Mouse (Mus musculus): Measurements from ENCODE around the gene Zfp949.
A peak's percentile ranks its signal among the peaks of the same experiment; 100 is the strongest.

Zfp949 gene

GRCm38 (mm10) chr9:88547851-88548613 is at the start of gene Zfp949:
Zfp949 (plus strand) TSS chr9:88548020.
- peak; percentile 89 for DNase-seq (ENCODE audit: low read depth, low spot score)

GRCm38 (mm10) chr9:88500112-88500511 is 47.7 kb upstream of the Zfp949 start:
- no peak for DNase-seq (ENCODE audit: low read depth, low spot score)

DNA sequence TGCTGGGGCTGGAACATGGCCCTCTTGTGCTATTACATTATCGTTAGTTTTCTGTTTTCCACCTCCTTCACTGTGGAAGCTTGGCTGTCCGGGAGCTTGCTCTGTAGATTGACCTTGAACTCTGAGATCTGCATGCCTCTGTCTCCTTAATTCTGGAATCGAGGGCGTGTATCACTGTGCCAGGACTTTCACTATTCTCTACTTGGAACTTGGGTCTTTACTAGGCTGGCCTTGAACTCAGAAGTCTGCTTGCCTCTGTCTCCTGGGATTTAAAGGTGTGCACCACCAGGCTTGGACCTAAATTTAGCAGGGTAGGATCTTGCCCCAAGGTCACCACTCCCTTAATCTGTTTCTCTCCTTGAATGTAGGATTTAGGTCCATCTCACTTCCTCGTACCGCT is 46.0 kb upstream of the Zfp949 start:
- no peak for DNase-seq (ENCODE audit: low read depth, low spot score)

DNA sequence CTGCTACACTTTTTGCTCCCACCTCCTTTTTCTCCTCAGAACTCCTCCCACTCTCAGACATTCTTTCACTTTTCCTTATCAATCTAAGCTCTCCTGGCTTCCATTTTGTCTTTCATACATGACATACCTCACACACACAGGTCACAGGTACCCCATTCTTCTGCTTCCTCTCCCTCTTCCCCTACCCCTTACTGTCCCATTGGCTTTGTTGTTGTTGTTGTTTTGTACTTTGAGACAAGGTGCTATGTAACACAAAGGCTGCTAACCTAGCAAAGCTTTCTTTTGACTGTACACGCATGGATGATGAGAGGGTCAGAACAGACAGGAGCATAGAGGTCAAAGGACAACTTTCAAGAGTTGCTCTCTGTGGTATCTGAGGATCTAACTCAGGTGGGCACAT is 32.3 kb upstream of the Zfp949 start:
- DNase-seq (ENCODE audit: low read depth, low spot score), result no peak

- peak; percentile 57 for DNase-seq (ENCODE audit: low read depth, low spot score)
Measured at GRCm38 (mm10) chr9:88516361-88516995, 31.3 kb upstream of the Zfp949 start.

GRCm38 (mm10) chr9:88519390-88520121 is 28.3 kb upstream of the Zfp949 start:
- DNase-seq (ENCODE audit: low read depth, low spot score), result no peak

DNA sequence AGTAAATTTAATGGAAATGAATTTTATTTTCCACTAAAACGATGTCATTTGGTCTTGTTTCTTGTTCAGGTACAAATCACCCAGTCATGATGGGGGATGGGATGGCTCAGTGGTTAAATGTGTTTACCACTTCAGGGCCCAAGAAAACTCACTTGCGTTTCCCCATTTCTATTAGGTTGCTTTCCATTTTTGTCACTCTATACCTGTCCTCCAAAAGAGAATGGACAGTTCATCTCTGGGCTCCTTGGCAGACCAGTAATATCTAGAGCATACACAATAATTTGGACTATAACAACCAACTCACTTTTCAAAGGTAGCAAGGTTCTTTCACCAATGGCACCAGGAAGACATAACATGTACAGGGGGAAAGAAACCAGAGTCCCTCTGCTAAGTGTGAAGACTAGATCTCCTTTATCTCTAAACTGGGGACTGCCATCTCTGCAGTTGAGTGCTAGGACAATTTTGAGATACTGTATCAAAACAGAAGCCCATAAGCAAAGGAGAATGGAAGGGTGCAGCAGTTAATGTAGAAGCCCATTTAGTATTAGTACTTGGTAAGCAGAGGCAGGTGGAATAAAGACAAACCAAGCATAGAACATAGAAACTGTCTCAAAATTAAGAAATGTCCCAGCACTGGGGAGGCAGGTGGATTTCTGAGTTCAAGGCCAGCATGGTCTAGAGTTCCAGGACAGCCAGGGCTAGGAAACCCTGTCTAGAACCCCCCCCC is 27.5 kb upstream of the Zfp949 start:
- DNase-seq (ENCODE audit: low read depth, low spot score), result peak; percentile 25

- DNase-seq (ENCODE audit: low read depth, low spot score), result no peak
Measured at GRCm38 (mm10) chr9:88520849-88521483, 26.9 kb upstream of the Zfp949 start.

DNA sequence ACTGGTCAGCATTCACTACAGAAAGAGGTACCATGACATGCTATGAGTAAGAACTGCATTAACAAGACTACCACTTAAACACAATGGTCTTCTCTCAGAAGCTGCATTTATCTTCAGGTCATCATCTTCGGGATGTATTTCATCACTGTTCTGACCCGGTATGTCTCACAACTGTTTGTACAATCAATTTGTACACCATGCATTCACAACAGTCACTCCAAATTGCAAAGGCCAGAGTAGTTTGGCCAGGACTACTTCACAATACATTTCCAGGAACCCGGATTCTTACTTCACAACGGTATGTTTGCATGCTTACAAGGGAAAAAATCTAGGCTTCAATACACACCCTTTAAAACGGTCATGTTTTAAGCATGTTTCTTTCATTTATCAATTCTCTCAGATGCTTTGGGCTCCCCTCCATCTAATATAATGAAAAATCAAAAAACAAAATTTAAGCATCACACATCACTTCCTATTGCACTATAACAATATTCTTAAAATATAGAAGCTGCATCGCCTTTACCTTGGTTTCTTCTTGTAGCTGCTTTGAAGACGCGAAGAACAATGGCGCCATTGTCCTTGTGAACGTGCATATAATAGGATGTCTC is 25.8 kb upstream of the Zfp949 start:
- DNase-seq (ENCODE audit: low read depth, low spot score), result no peak

DNA sequence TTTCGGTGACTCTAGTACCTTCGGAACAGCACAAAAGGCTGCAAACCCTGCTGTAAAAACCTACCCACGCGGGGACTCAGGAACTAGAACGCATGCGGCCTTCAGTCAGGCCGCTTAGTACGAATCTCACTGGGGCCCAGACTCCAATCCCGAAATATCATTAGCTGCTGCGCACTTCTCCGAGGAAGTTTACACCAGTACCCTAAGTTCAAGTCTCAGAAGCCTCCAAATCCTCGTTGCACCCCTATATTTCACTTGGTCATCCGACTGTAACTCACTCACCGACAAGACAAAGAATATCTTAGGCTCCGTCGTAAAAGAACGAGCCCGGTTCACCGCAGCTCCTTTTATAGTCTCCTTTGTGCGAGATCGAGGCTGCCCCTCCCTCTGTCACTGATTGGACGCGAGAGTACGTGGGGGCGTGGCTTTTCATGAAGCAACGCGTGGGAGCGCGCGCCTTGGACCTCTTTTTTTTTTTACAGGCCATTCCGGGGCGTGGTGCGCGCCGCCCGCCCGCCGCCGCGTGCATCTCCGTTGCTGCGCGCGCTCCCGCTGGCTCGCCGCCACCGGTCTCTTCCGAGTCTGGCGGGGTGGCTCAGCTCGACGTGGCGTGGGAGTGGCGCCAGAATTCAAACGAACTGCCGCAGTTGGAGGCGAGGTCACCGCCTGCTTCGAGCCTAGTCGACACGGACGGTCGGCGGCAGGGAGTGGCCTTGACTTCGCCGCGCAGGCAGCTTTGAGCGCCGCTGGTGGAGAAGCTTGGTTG is 25.1 kb upstream of the Zfp949 start:
- peak; percentile 99 for DNase-seq (ENCODE audit: low read depth, low spot score)

DNA sequence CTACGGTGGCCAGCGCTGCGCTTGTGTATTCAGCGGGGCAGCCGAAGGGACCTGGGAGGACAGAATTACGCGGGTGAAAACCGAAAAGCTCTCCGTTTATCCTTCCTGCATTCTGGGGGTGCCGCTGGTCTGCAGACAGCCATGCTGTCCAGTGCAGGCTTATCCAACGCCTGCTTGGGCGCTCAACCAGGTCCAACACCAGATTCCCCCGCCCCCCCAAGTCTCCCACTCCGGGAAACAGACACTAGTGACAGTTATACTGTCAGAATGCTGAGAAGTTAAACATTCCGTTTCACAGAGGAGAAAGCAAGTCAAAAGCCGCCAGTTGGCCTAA is 24.5 kb upstream of the Zfp949 start:
- no peak for DNase-seq (ENCODE audit: low read depth, low spot score)

DNA sequence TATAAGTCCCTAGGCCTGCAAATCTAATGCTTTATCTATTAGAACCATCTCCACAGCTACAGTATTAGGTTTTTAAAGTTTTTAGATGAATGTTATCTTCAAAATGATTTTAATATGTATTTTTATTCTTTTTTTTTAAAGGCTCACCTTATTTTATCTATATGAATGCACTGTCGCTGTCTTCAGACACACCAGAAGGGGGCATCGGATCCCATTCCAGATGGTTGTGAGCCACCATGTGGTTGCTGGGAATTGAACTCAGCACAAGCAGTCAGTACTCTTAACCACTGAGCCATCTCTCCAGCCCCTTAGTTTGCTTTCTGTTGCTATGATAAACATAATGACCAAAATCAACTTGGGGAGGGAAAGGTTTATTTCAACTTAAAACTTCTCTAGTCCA is 23.5 kb upstream of the Zfp949 start:
- no peak for DNase-seq (ENCODE audit: low read depth, low spot score)

GRCm38 (mm10) chr9:88524796-88525195 is 23.0 kb upstream of the Zfp949 start:
- no peak for DNase-seq (ENCODE audit: low read depth, low spot score)

- no peak for DNase-seq (ENCODE audit: low read depth, low spot score)
Measured at GRCm38 (mm10) chr9:88525341-88525740, 22.5 kb upstream of the Zfp949 start.

DNA sequence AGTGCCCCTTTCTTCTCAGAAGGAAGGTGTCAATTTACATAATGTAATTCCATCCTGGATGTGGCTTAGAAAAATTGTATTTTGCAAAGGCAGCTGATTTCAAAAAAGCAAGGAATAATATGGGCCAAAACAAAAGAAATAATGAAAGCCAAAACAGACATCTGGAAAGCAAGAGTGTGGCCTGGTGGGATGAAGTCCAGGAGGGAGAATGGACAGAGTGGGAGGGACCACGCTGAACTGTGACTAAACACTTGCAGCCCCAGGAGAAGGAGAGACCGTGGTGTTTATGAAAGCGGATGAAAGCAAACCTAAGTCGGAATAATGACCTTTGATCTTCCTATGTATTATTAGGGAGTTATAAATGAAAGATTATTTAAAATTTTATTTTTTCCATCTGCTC is 19.9 kb upstream of the Zfp949 start:
- no peak for DNase-seq (ENCODE audit: low read depth, low spot score)

DNA sequence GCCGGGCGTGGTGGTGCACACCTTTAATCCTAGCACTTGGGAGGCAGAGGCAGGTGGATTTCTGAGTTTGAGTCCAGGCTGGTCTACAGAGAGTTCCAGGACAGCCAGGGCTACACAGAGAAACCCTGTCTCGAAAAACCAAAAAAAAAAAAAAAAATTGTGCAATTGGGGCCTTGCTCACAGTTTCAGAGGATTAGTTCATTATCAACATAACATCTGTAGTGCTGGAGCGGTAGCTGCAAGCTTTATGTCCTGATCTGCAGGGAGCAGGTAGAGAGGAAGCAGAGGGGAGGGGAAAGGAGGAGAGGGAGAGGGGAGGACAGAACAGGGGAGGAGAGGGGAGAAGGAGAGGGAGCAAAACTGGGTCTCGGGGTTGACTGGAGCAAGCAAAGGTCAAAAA is 19.1 kb upstream of the Zfp949 start:
- DNase-seq (ENCODE audit: low read depth, low spot score), result no peak

GRCm38 (mm10) chr9:88529571-88529970 is 18.2 kb upstream of the Zfp949 start:
- DNase-seq (ENCODE audit: low read depth, low spot score), result no peak

- DNase-seq (ENCODE audit: low read depth, low spot score), result no peak
Measured at GRCm38 (mm10) chr9:88529979-88530580, 17.7 kb upstream of the Zfp949 start.

GRCm38 (mm10) chr9:88534093-88534492 is 13.7 kb upstream of the Zfp949 start:
- no peak for DNase-seq (ENCODE audit: low read depth, low spot score)
